Mouse (Mus musculus) midbrain, embryonic 14.5 days (tissue): Measurements from ENCODE around the gene Rhebl1. TPM values are rescaled to one million over a fixed set of nuclear protein-coding genes. Genes with fewer than 3 reads are reported as not detected.

ENCODE experiments used
- ATAC-seq: fragments of 200-750 bp; cut with Nextera tagmentation; 2 replicates; pipeline ENCODE4 v1.8.0; 2017; ENCODE audit warnings: moderate number of reproducible peaks, moderate library complexity; ENCODE audit not compliant: low FRiP score, low TSS enrichment
- DNase-seq: peaks from one replicate; pipeline ENCODE4 v3.0.0-alpha.2; 2015
- H3K27ac ChIP-seq: fragments of 300-500 bp; sonication (generic); replicated peaks from 2 replicates; pipeline ENCODE4 v1.5.1; 2014; ENCODE audit warnings: mild to moderate bottlenecking, low read depth, low read length, moderate library complexity
- H3K27me3 ChIP-seq: fragments of 300-500 bp; sonication (generic); 2 replicates; pipeline ENCODE4 v1.6.1; 2014; ENCODE audit warnings: low read length, control low read depth, mixed read lengths; ENCODE audit not compliant: control insufficient read depth, insufficient read depth
- H3K36me3 ChIP-seq: fragments of 300-500 bp; sonication (generic); 2 replicates; pipeline ENCODE4 v1.6.1; 2014; ENCODE audit warnings: low read length, control low read depth; ENCODE audit not compliant: control insufficient read depth, insufficient read depth
- H3K4me1 ChIP-seq: fragments of 300-500 bp; sonication (generic); 2 replicates; pipeline ENCODE4 v1.6.1; 2014; ENCODE audit warnings: mild to moderate bottlenecking, antibody characterized with exemption, low read length, control low read depth; ENCODE audit not compliant: control insufficient read depth, insufficient read depth
- H3K4me2 ChIP-seq: fragments of 300-500 bp; sonication (generic); 2 replicates; pipeline ENCODE4 v1.6.1; 2014; ENCODE audit warnings: mild to moderate bottlenecking, low read length, moderate library complexity
- H3K4me3 ChIP-seq: fragments of 300-500 bp; sonication (generic); replicated peaks from 2 replicates; pipeline ENCODE4 v1.5.1; 2014; ENCODE audit warnings: low read depth, low read length
- H3K9ac ChIP-seq: fragments of 300-500 bp; sonication (generic); replicated peaks from 2 replicates; pipeline ENCODE4 v1.6.1; 2014; ENCODE audit warnings: mild to moderate bottlenecking, low read length, moderate library complexity
- H3K9me3 ChIP-seq: fragments of 300-500 bp; sonication (generic); 2 replicates; pipeline ENCODE4 v1.6.1; 2016; ENCODE audit warnings: low read length, control low read depth, mixed read lengths; ENCODE audit not compliant: control insufficient read depth
- WGBS: fragments of 180-500 bp; shearing (Covaris S2); extraction: QIAGEN DNeasy Blood & Tissue Kit; methylation state at CpG from one replicate; pipeline ENCODE4 v1.1.7; 2014; 5-methylcytosine and 5-hydroxymethylcytosine counted together
- polyA plus RNA-seq: library from polyadenylated mRNA; unstranded; fragments of >200 nt; fragmentation: Nextera tagmentation; extraction: Ambion mirVana; gene quantifications from 2 replicates; pipeline ENCODE4 v1.2.1, GENCODE M21; 2014

The Rhebl1 gene
- polyA plus RNA-seq, 1 experiment from 2014 or later = 23.7 TPM

GRCm38 (mm10) chr15:98871070-98871915 is 23.0 kb downstream of the Rhebl1 start, which contains the start of gene Kmt2d:
Kmt2d (minus strand) TSS chr15:98871204.
- DNase-seq = peak; percentile 73
- WGBS = under 1% methylated on average over 80 of the region's 94 CpGs

DNA sequence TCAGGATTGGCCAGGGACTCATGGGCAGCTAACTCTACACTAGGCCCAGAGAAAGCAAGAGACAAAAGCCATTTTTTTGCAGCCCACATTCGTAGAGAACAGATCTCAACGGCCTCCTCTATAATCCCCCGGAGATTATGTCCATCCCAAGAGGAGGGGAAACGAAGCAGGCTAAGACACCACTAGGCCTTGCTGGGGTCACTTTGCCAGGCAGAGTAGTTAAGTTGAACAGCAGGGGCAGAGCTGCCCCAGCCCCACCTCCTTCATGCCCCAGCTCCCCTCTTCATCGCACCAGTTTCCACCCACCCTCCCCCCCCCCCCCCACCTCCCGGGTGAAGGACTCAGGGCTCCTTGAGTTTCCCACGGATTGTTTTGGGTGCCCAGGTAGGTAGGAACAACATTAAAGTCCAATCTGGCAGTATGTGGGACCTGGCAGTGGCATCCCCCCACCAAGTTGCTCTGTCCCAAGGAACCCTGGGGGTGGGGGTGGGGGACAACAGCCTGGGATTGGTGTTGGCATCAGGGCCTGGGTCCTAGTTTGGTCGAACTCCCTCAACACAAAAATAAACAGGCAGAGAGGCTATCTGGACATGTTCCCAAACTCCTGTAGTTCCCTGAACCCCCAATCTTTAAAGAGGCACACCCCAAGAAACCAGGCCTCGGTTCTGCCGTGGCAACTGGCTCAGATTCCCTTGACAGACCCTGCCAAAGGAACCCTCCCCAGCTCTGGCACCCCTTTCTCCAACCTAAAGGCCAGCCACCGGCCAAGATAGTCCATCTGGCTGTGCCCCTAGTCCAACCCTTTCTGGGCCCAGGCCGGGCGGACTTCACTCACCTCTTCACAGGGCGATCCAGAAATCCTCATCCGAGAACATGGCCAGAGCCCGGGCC is 23.9 kb downstream of the Rhebl1 start:
- peak overlapping the region; percentile 99 for H3K27ac ChIP-seq
- no peaks in the 10 kb centered on the region for H3K27me3 ChIP-seq
- peak overlapping the region; percentile 94 for H3K9ac ChIP-seq
- under 1% methylated on average over 16 of the region's 16 CpGs for WGBS
- H3K36me3 ChIP-seq = peaks cover 12% of the 10 kb centered on the region
- H3K9me3 ChIP-seq = no peaks in the 10 kb centered on the region
- ATAC-seq (no peak; the same call in 1 of the 2 replicates), DNase-seq (no peak)
- peaks cover 34% of the 10 kb centered on the region for H3K4me1 ChIP-seq
- peak overlapping the region; percentile 97 for H3K4me3 ChIP-seq
- peak overlapping the region; percentile 100 for H3K4me2 ChIP-seq

More at GRCm38 (mm10) chr15:98871070-98871915, 23.0 kb downstream of the Rhebl1 start, which contains the start of gene Kmt2d:
- peak; percentile 31 for ATAC-seq
- H3K4me1 ChIP-seq = peaks cover 34% of the 10 kb centered on the region
- H3K9me3 ChIP-seq = no peaks in the 10 kb centered on the region
- H3K27me3 ChIP-seq = no peaks in the 10 kb centered on the region
- peak within 1 kb of the TSS; percentile 99 for H3K27ac ChIP-seq
- peak within 1 kb of the TSS; percentile 100 for H3K4me2 ChIP-seq
- H3K36me3 ChIP-seq = peaks cover 3% of the 10 kb centered on the region
- H3K4me3 ChIP-seq = peak within 1 kb of the TSS; percentile 97
- H3K9ac ChIP-seq = peak within 1 kb of the TSS; percentile 94

- peak overlapping the region; percentile 100 for H3K4me2 ChIP-seq
- DNase-seq (no peak), ATAC-seq (no peak)
- peaks cover 34% of the 10 kb centered on the region for H3K4me1 ChIP-seq
- H3K27me3 ChIP-seq = no peaks in the 10 kb centered on the region
- H3K9me3 ChIP-seq = no peaks in the 10 kb centered on the region
- H3K9ac ChIP-seq = peak overlapping the region; percentile 94
- H3K4me3 ChIP-seq = peak overlapping the region; percentile 97
- WGBS = 10% methylated on average over 8 of the region's 8 CpGs
- H3K27ac ChIP-seq = no peak overlapping the region
- H3K36me3 ChIP-seq = peaks cover 21% of the 10 kb centered on the region
Observed at GRCm38 (mm10) chr15:98869342-98870178, 24.8 kb downstream of the Rhebl1 start.

GRCm38 (mm10) chr15:98868346-98869063 is 25.8 kb downstream of the Rhebl1 start:
- DNase-seq = no peak
- peak overlapping the region; percentile 97 for H3K4me3 ChIP-seq
- peaks cover 34% of the 10 kb centered on the region for H3K4me1 ChIP-seq
- no peak for ATAC-seq
- no peaks in the 10 kb centered on the region for H3K27me3 ChIP-seq
- H3K9me3 ChIP-seq = no peaks in the 10 kb centered on the region
- peaks cover 31% of the 10 kb centered on the region for H3K36me3 ChIP-seq
- H3K27ac ChIP-seq = no peak overlapping the region
- H3K4me2 ChIP-seq = peak overlapping the region; percentile 100
- peak overlapping the region; percentile 94 for H3K9ac ChIP-seq
- 34% methylated on average over 11 of the region's 11 CpGs for WGBS

DNA sequence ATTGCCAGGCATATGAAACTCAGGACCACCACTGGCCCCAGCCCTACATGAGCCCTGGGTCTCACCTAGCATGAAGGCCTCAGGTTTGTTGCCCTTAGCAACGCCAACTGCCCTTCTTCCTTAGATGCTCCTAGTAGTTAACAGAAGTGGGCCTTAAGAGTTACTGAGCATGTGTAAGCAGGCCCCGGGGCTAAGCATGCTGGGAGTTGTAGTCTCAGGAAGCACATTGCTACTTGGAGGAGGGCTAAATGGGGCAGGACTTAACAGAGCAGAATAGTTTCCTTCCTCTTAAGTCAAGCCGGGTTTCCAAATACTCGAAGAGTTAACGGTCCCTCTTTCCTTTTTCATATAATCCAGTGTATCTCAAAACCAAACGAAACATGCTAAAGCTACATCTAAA is 27.0 kb downstream of the Rhebl1 start:
- peak; percentile 72 for DNase-seq
- H3K27ac ChIP-seq = no peak overlapping the region
- peaks cover 31% of the 10 kb centered on the region for H3K4me1 ChIP-seq
- peak overlapping the region; percentile 100 for H3K4me2 ChIP-seq
- no peak for ATAC-seq
- H3K9ac ChIP-seq = no peak overlapping the region
- WGBS = 77% methylated on average over 6 of the region's 6 CpGs
- peaks cover 43% of the 10 kb centered on the region for H3K36me3 ChIP-seq
- peak overlapping the region; percentile 97; the same call in 1 of the 2 replicates for H3K4me3 ChIP-seq
- no peaks in the 10 kb centered on the region for H3K9me3 ChIP-seq
- no peaks in the 10 kb centered on the region for H3K27me3 ChIP-seq

DNA sequence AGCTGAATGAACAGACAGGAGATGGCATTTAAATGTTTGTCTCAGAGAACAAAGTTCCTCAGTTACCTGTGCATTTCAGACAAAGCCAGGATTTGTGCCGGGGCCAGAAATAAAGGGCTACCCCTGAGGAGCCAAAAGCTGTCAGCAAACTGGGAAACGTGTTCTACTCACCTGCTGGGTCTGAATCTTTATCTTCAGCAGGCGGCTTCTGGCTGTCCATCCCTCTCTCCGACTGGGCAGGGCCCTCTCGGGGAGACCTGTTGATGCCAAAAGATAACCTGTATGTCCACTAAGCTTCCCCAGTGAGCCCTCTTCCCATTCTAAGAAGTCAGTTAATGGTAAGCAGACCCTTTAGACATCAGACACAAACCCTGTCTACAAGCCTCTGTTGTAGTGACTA is 27.8 kb downstream of the Rhebl1 start:
- H3K4me3 ChIP-seq = no peak overlapping the region
- no peak overlapping the region for H3K27ac ChIP-seq
- no peak overlapping the region for H3K9ac ChIP-seq
- no peaks in the 10 kb centered on the region for H3K27me3 ChIP-seq
- no peak overlapping the region for H3K4me2 ChIP-seq
- H3K9me3 ChIP-seq = no peaks in the 10 kb centered on the region
- no peak for ATAC-seq
- 88% methylated on average over 5 of the region's 5 CpGs for WGBS
- peaks cover 51% of the 10 kb centered on the region for H3K36me3 ChIP-seq
- no peak for DNase-seq
- peaks cover 31% of the 10 kb centered on the region for H3K4me1 ChIP-seq

DNA sequence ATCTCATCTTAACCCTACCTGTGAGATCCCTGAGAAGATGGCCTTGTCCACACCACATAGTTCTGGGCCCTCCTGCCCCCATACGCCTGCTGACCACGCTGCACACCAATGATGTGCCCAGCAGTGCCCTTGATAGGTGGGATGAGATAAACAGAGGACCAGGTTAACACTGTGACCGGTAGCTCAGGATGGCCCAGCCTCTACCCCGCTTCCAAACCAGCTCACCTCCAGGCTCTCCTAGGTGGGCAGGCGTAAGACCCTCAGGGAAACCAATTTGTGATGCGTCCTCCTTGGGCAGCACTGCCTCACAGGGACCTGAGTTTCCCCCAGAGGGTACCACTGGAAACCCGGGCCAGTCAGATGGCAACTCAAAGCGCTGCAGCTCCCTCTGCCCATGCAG is 28.6 kb downstream of the Rhebl1 start:
- H3K4me1 ChIP-seq = peaks cover 31% of the 10 kb centered on the region
- no peaks in the 10 kb centered on the region for H3K27me3 ChIP-seq
- ATAC-seq (no peak), DNase-seq (no peak)
- H3K4me2 ChIP-seq = no peak overlapping the region
- H3K9ac ChIP-seq = no peak overlapping the region
- 96% methylated on average over 8 of the region's 8 CpGs for WGBS
- no peaks in the 10 kb centered on the region for H3K9me3 ChIP-seq
- no peak overlapping the region for H3K4me3 ChIP-seq
- no peak overlapping the region for H3K27ac ChIP-seq
- peaks cover 59% of the 10 kb centered on the region for H3K36me3 ChIP-seq
